Mouse (Mus musculus): ENCODE results near the gene Ccdc184. TPM values are rescaled to one million over a fixed set of nuclear protein-coding genes. Genes with fewer than 3 reads are reported as not detected.

Gene Ccdc184
- total and polyA plus RNA-seq, 3 experiments, result 0.75 to 1.0 (median 0.90) TPM

Other genes with a start within 250 kb of the Ccdc184 start
- 10 to 100 TPM; 51.5 to 54.2 TPM for gene Tmem106c, start 203.0 kb upstream of the Ccdc184 start, total RNA-seq (2021)
- gene Tmem106c, start 203.0 kb upstream of the Ccdc184 start, polyA plus RNA-seq (2012; rRNA removed), result 44.4 and 45.4 TPM in 2 replicates
- not detected for gene Col2a1, start 162.5 kb upstream of the Ccdc184 start, total RNA-seq (2021)
- gene Col2a1, start 162.5 kb upstream of the Ccdc184 start, polyA plus RNA-seq (2012; rRNA removed), result 0.03 TPM in 2 replicates
- 10 to 100 TPM; 46.1 to 73.6 TPM for gene Pfkm, start 74.6 kb upstream of the Ccdc184 start, total RNA-seq (2021)
- gene Pfkm, start 74.6 kb upstream of the Ccdc184 start, polyA plus RNA-seq (2012; rRNA removed), result 30.0 and 33.5 TPM in 2 replicates
- 10 to 100 TPM; 15.7 to 16.5 TPM for gene Senp1, start 73.4 kb upstream of the Ccdc184 start, total RNA-seq (2021)
- gene Senp1, start 73.4 kb upstream of the Ccdc184 start, polyA plus RNA-seq (2012; rRNA removed), result 4.1 and 5.1 TPM in 2 replicates
- gene Asb8, start 1.5 kb upstream of the Ccdc184 start, total RNA-seq (2021), result 10 to 100 TPM; 37.3 to 43.0 TPM
- 25.3 and 28.5 TPM in 2 replicates for gene Asb8, start 1.5 kb upstream of the Ccdc184 start, polyA plus RNA-seq (2012; rRNA removed)
- not detected for gene Olfr288, start 28.4 kb downstream of the Ccdc184 start, total RNA-seq (2021)
- gene Olfr288, start 28.4 kb downstream of the Ccdc184 start, polyA plus RNA-seq (2012; rRNA removed), result not detected in 2 replicates
- not detected for gene Gm44579, start 53.8 kb downstream of the Ccdc184 start, total RNA-seq (2021)
- gene Gm44579, start 53.8 kb downstream of the Ccdc184 start, polyA plus RNA-seq (2012; rRNA removed), result not detected in 2 replicates
- gene Olfr287, start 53.9 kb downstream of the Ccdc184 start, total RNA-seq (2021), result not detected
- gene Olfr287, start 53.9 kb downstream of the Ccdc184 start, polyA plus RNA-seq (2012; rRNA removed), result not detected in 2 replicates
- not detected for gene Olfr286, start 67.3 kb downstream of the Ccdc184 start, total RNA-seq (2021)
- not detected in 2 replicates for gene Olfr286, start 67.3 kb downstream of the Ccdc184 start, polyA plus RNA-seq (2012; rRNA removed)
- not detected for gene H1fnt, start 90.1 kb downstream of the Ccdc184 start, total RNA-seq (2021)
- gene H1fnt, start 90.1 kb downstream of the Ccdc184 start, polyA plus RNA-seq (2012; rRNA removed), result not detected in 2 replicates
- gene Zfp641, start 129.0 kb downstream of the Ccdc184 start, total RNA-seq (2021), result 1 to 10 TPM; 3.2 to 3.8 TPM
- 2.3 and 2.5 TPM in 2 replicates for gene Zfp641, start 129.0 kb downstream of the Ccdc184 start, polyA plus RNA-seq (2012; rRNA removed)
- gene Olfr285, start 150.2 kb downstream of the Ccdc184 start, total RNA-seq (2021), result not detected
- not detected in 2 replicates for gene Olfr285, start 150.2 kb downstream of the Ccdc184 start, polyA plus RNA-seq (2012; rRNA removed)
- not detected for gene Olfr284, start 173.8 kb downstream of the Ccdc184 start, total RNA-seq (2021)
- not detected in 2 replicates for gene Olfr284, start 173.8 kb downstream of the Ccdc184 start, polyA plus RNA-seq (2012; rRNA removed)
- not detected for gene Olfr283, start 213.8 kb downstream of the Ccdc184 start, total RNA-seq (2021)
- gene Olfr283, start 213.8 kb downstream of the Ccdc184 start, polyA plus RNA-seq (2012; rRNA removed), result not detected in 2 replicates